Mouse (Mus musculus) bone marrow, adult 2 months (tissue): ENCODE results near the gene Acot1. TPM values are rescaled to one million over a fixed set of nuclear protein-coding genes. Genes with fewer than 3 reads are reported as not detected.
"Not testable (repeated sequence)": the region's sequence is repeated elsewhere in the genome, so short reads cannot be mapped to it uniquely, and the experiment has no call there.

Experiments used
- H3K27ac ChIP-seq: fragments of 200-500 bp; 2 replicates; pipeline ENCODE4 v1.5.1; 2012; ENCODE audit warnings: low read depth, mild to moderate bottlenecking, control low read depth, inconsistent platforms, low read length; ENCODE audit not compliant: control insufficient read depth, poor library complexity, insufficient read depth
- H3K4me1 ChIP-seq: fragments of 200-500 bp; 2 replicates; pipeline ENCODE4 v1.6.1; 2011; ENCODE audit warnings: low read length; ENCODE audit not compliant: control insufficient read depth, insufficient read depth
- H3K4me3 ChIP-seq: fragments of 200-500 bp; replicated peaks from 2 replicates; pipeline ENCODE3; 2011; ENCODE audit warnings: mild to moderate bottlenecking, low read depth, low read length, control low read depth; ENCODE audit not compliant: control insufficient read depth
- CTCF ChIP-seq: fragments of 200-500 bp; IDR thresholded peaks from 2 replicates; pipeline ENCODE4 v1.5.1; 2011; ENCODE audit warnings: low read length, control low read depth; ENCODE audit not compliant: control insufficient read depth, insufficient read depth
- POLR2A ChIP-seq: fragments of 200-500 bp; IDR thresholded peaks from 2 replicates; pipeline ENCODE4 v1.6.1; 2011; ENCODE audit warnings: low read depth, mild to moderate bottlenecking, control low read depth, low read length, borderline replicate concordance; ENCODE audit not compliant: control insufficient read depth
- WGBS: fragments of 180-500 bp; shearing (Covaris S2); methylation state at CpG from one replicate; pipeline ENCODE4 v1.1.7; 2018; 5-methylcytosine and 5-hydroxymethylcytosine counted together
- polyA plus RNA-seq: library from polyadenylated mRNA; stranded (reverse); fragments of >200 nt; gene quantifications from 2 replicates; pipeline ENCODE4 v1.2.4, GENCODE M21; 2011; ENCODE audit warnings: low replicate concordance; ENCODE audit not compliant: missing spikeins, insufficient read depth, insufficient read length

Acot1 gene
- polyA plus RNA-seq, 1 experiment, result 15.5 TPM

GRCm38 (mm10) chr12:84030659-84031332, 21.5 kb downstream of the Acot1 start:
- WGBS, result 34% methylated on average over 4 of the region's 4 CpGs
- TF ChIP-seq POLR2A (no peak), CTCF (peak; percentile 94)
- no peaks in the 10 kb centered on the region for H3K4me1 ChIP-seq
- H3K4me3 ChIP-seq, result no peak overlapping the region
- H3K27ac ChIP-seq, result no peak overlapping the region

GRCm38 (mm10) chr12:84032854-84033253, 23.6 kb downstream of the Acot1 start:
- no peak overlapping the region for H3K4me3 ChIP-seq
- no peak overlapping the region for H3K27ac ChIP-seq
- H3K4me1 ChIP-seq, result no peaks in the 10 kb centered on the region
- TF ChIP-seq CTCF, result no peak
- no peak for TF ChIP-seq POLR2A
- WGBS, result 86% methylated on average over 4 of the region's 4 CpGs

- 41% methylated on average over 2 of the region's 2 CpGs for WGBS
- not testable (repeated sequence) for H3K27ac ChIP-seq, H3K4me3 ChIP-seq, H3K4me1 ChIP-seq
Observed at GRCm38 (mm10) chr12:84033302-84033701, 24.0 kb downstream of the Acot1 start.

- H3K4me1 ChIP-seq, result no peaks in the 10 kb centered on the region
- no peak for TF ChIP-seq CTCF
- TF ChIP-seq POLR2A, result no peak
- 7% methylated on average over 4 of the region's 4 CpGs for WGBS
- no peak overlapping the region for H3K4me3 ChIP-seq
- H3K27ac ChIP-seq, result no peak overlapping the region
Observed at GRCm38 (mm10) chr12:84034108-84034507, 24.8 kb downstream of the Acot1 start.

GRCm38 (mm10) chr12:84038241-84038640, 29.0 kb downstream of the Acot1 start, which contains the start of gene Acot4:
TSS of gene Acot4 (plus strand) at chr12:84038379.
- peak within 1 kb of the TSS; percentile 15 for H3K4me3 ChIP-seq
- WGBS, result 20% methylated on average over 32 of the region's 32 CpGs
- H3K4me1 ChIP-seq, H3K27ac ChIP-seq: not testable (repeated sequence)

- not testable (repeated sequence) for H3K4me1 ChIP-seq, H3K27ac ChIP-seq
- WGBS, result 27% methylated on average over 39 of the region's 39 CpGs
- H3K4me3 ChIP-seq, result peak within 1 kb of the TSS; percentile 15
Observed at GRCm38 (mm10) chr12:84038691-84039111, 29.4 kb downstream of the Acot1 start, which contains the start of gene Gm49366. TSS of gene Gm49366 (plus strand) at chr12:84038935.

- Histone ChIP-seq H3K4me3 (no peak overlapping the region), H3K27ac (no peak overlapping the region), H3K4me1 (no peaks in the 10 kb centered on the region)
- WGBS, result 78% methylated on average over 5 of the region's 5 CpGs
- TF ChIP-seq CTCF (no peak), POLR2A (no peak)
Observed at GRCm38 (mm10) chr12:84042248-84042647, 33.0 kb downstream of the Acot1 start.

GRCm38 (mm10) chr12:84044045-84044444, 34.8 kb downstream of the Acot1 start:
- no peak overlapping the region for H3K4me3 ChIP-seq
- no peak overlapping the region for H3K27ac ChIP-seq
- no peak for TF ChIP-seq POLR2A
- no peak for TF ChIP-seq CTCF
- H3K4me1 ChIP-seq, result no peaks in the 10 kb centered on the region
- 82% methylated on average over 2 of the region's 2 CpGs for WGBS

- H3K27ac ChIP-seq, result no peak overlapping the region
- TF ChIP-seq CTCF (no peak), POLR2A (no peak)
- 85% methylated on average over 1 of the region's 1 CpGs for WGBS
- H3K4me1 ChIP-seq, result no peaks in the 10 kb centered on the region
- no peak overlapping the region for H3K4me3 ChIP-seq
Observed at GRCm38 (mm10) chr12:84046906-84047305, 37.6 kb downstream of the Acot1 start.

- not testable (repeated sequence) for H3K4me3 ChIP-seq, H3K4me1 ChIP-seq, H3K27ac ChIP-seq
- WGBS, result 82% methylated on average over 5 of the region's 5 CpGs
Observed at GRCm38 (mm10) chr12:84050744-84051143, 41.5 kb downstream of the Acot1 start.
